Mouse (Mus musculus) myocyte (in vitro differentiated cells): ENCODE measurements around the gene Exd1. TPM values are rescaled to one million over a fixed set of nuclear protein-coding genes. Genes with fewer than 3 reads are reported as not detected.

Source experiments
- H3K27me3 ChIP-seq: one replicate; pipeline ENCODE4 v1.6.1; 2011; ENCODE audit not compliant: control insufficient read depth, insufficient read depth, insufficient read length
- H3K36me3 ChIP-seq: one replicate; pipeline ENCODE4 v1.6.1; 2011; ENCODE audit not compliant: control insufficient read depth, insufficient read depth
- H3K4me2 ChIP-seq: one replicate; pipeline ENCODE4 v1.6.1; 2011; ENCODE audit warnings: low read depth, control low read depth
- H3K4me3 ChIP-seq: one replicate; pipeline ENCODE4 v1.5.1; 2011; ENCODE audit warnings: mild to moderate bottlenecking, control low read depth, moderate library complexity
- H3K79me2 ChIP-seq: one replicate; pipeline ENCODE4 v1.6.1; 2011; ENCODE audit not compliant: control insufficient read depth, insufficient read depth
- H3ac ChIP-seq: one replicate; pipeline ENCODE4 v1.6.1; 2011; ENCODE audit not compliant: control insufficient read depth, insufficient read length
- CEBPB ChIP-seq: IDR thresholded peaks from 2 replicates; pipeline ENCODE4 v1.6.1; 2011; ENCODE audit warnings: mild to moderate bottlenecking, moderate library complexity; ENCODE audit not compliant: poor library complexity, insufficient read depth, severe bottlenecking
- E2F4 ChIP-seq: IDR thresholded peaks from one replicate; pipeline ENCODE4 v1.6.1; 2011; ENCODE audit warnings: mild to moderate bottlenecking, control low read depth, moderate library complexity; ENCODE audit not compliant: insufficient read depth
- MAX ChIP-seq: IDR thresholded peaks from one replicate; pipeline ENCODE4 v1.6.1; 2011; ENCODE audit warnings: low read depth, mild to moderate bottlenecking, control low read depth
- MYOD1 ChIP-seq, 3 experiments: IDR thresholded peaks; one replicate each; pipeline ENCODE4 v1.6.1; 2011; ENCODE audit warnings: control low read depth in 2 of 3, low read depth in 2 of 3, mild to moderate bottlenecking in 2 of 3, moderate library complexity in 1 of 3; ENCODE audit not compliant: insufficient read length in 2 of 3, control insufficient read depth in 1 of 3
- MYOG ChIP-seq, 3 experiments: IDR thresholded peaks; one replicate each; pipeline ENCODE4 v1.6.1; 2011; ENCODE audit warnings: control low read depth in 2 of 3, low read depth in 2 of 3, mild to moderate bottlenecking in 2 of 3; ENCODE audit not compliant: insufficient read length in 2 of 3, control insufficient read depth in 1 of 3, insufficient read depth in 1 of 3
- POLR2A ChIP-seq: IDR thresholded peaks from one replicate; pipeline ENCODE4 v1.6.1; 2011; ENCODE audit warnings: low read depth, mild to moderate bottlenecking, control low read depth, moderate library complexity; ENCODE audit not compliant: insufficient read length
- POLR2AphosphoS2 ChIP-seq: IDR thresholded peaks from one replicate; pipeline ENCODE4 v1.6.1; 2011; ENCODE audit warnings: low read depth, control low read depth; ENCODE audit not compliant: insufficient read length
- REST ChIP-seq: IDR thresholded peaks from one replicate; pipeline ENCODE4 v1.6.1; 2011; ENCODE audit warnings: mild to moderate bottlenecking, control low read depth, moderate library complexity; ENCODE audit not compliant: insufficient read depth, insufficient read length
- SRF ChIP-seq: IDR thresholded peaks from one replicate; pipeline ENCODE4 v1.6.1; 2011; ENCODE audit warnings: low read depth; ENCODE audit not compliant: control insufficient read depth, insufficient read length
- TCF12 ChIP-seq: IDR thresholded peaks from one replicate; pipeline ENCODE4 v1.6.1; 2011; ENCODE audit warnings: mild to moderate bottlenecking, control low read depth; ENCODE audit not compliant: poor library complexity, insufficient read depth, severe bottlenecking
- TCF3 ChIP-seq: IDR thresholded peaks from one replicate; pipeline ENCODE4 v1.6.1; 2011; ENCODE audit warnings: low read depth, control low read depth; ENCODE audit not compliant: insufficient read length
- USF1 ChIP-seq: IDR thresholded peaks from one replicate; pipeline ENCODE4 v1.6.1; 2011; ENCODE audit warnings: low read depth, mild to moderate bottlenecking, control low read depth, moderate library complexity
- polyA plus RNA-seq: library from polyadenylated mRNA; unstranded; fragments of >200 nt; fragmentation: generic; extraction: Trizol; gene quantifications from one replicate; pipeline ENCODE4 v1.2.1, GENCODE M21; 2012; ENCODE audit warnings: missing spikeins

Exd1 gene
- polyA plus RNA-seq, 1 experiment = 0.23 TPM

- Histone ChIP-seq H3ac (no peak overlapping the region), H3K36me3 (no peaks in the 10 kb centered on the region), H3K4me3 (no peak overlapping the region), H3K4me2 (no peak overlapping the region), H3K27me3 (peaks cover 11% of the 10 kb centered on the region), H3K79me2 (no peaks in the 10 kb centered on the region)
- no peak for TF ChIP-seq CEBPB
- no peak for TF ChIP-seq POLR2AphosphoS2
- TF ChIP-seq REST = no peak
- no peak for TF ChIP-seq POLR2A
These were observed 51.3 kb downstream of the Exd1 start for GRCm38 (mm10) chr2:119496082-119496481.

GRCm38 (mm10) chr2:119491953-119492352, 55.5 kb downstream of the Exd1 start:
- Histone ChIP-seq H3K4me3 (no peak overlapping the region), H3K27me3 (peaks cover 5% of the 10 kb centered on the region), H3K4me2 (peak overlapping the region; percentile 41), H3K36me3 (no peaks in the 10 kb centered on the region), H3ac (no peak overlapping the region), H3K79me2 (no peaks in the 10 kb centered on the region)
- TF ChIP-seq MAX (no peak), SRF (no peak), TCF12 (no peak), TCF3 (no peak), REST (no peak)

- TF ChIP-seq CEBPB (no peak), TCF3 (no peak), POLR2A (no peak), MAX (no peak), TCF12 (no peak), POLR2AphosphoS2 (no peak), MYOG (IDR thresholded peaks at IDR 0.05; ENCODE audit: control insufficient read depth in 1 of 3, insufficient read depth in 1 of 3, insufficient read length in 2 of 3, low read depth in 2 of 3) (no peak)
- Histone ChIP-seq H3K79me2 (no peaks in the 10 kb centered on the region), H3ac (no peak overlapping the region), H3K4me2 (no peak overlapping the region), H3K27me3 (no peaks in the 10 kb centered on the region), H3K36me3 (no peaks in the 10 kb centered on the region), H3K4me3 (no peak overlapping the region)
These were observed 60.9 kb downstream of the Exd1 start for GRCm38 (mm10) chr2:119486488-119486887.

- H3K27me3 ChIP-seq = no peaks in the 10 kb centered on the region
- H3K79me2 ChIP-seq = peaks cover 8% of the 10 kb centered on the region
- TF ChIP-seq CEBPB = no peak
- TF ChIP-seq REST = no peak
- TF ChIP-seq SRF = no peak
- TF ChIP-seq TCF12 = no peak
- TF ChIP-seq MYOD1 (IDR thresholded peaks at IDR 0.05; ENCODE audit: control insufficient read depth in 1 of 3, insufficient read length in 2 of 3, low read depth in 2 of 3) = no peak
- no peak for TF ChIP-seq POLR2AphosphoS2
- H3K4me3 ChIP-seq = no peak overlapping the region
- H3K36me3 ChIP-seq = no peaks in the 10 kb centered on the region
- no peak overlapping the region for H3K4me2 ChIP-seq
- H3ac ChIP-seq = no peak overlapping the region
These were observed 65.1 kb downstream of the Exd1 start for GRCm38 (mm10) chr2:119482307-119482706.

- no peaks in the 10 kb centered on the region for H3K27me3 ChIP-seq
- no peaks in the 10 kb centered on the region for H3K36me3 ChIP-seq
- peak overlapping the region; percentile 85 for H3K4me2 ChIP-seq
- H3K79me2 ChIP-seq = peaks cover 46% of the 10 kb centered on the region
- no peak overlapping the region for H3ac ChIP-seq
- peak overlapping the region; percentile 80 for H3K4me3 ChIP-seq
- TF ChIP-seq POLR2AphosphoS2 (no peak), MYOD1 (IDR thresholded peaks at IDR 0.05; ENCODE audit: control insufficient read depth in 1 of 3, insufficient read length in 2 of 3, low read depth in 2 of 3) (no peak), CEBPB (no peak), SRF (no peak), USF1 (no peak), REST (no peak), MAX (no peak), POLR2A (no peak), TCF3 (no peak), TCF12 (no peak), E2F4 (no peak)
These were observed 69.1 kb downstream of the Exd1 start for GRCm38 (mm10) chr2:119478397-119478749.
